Mouse (Mus musculus): ENCODE data around the gene Pald1.

Pald1 gene

DNA sequence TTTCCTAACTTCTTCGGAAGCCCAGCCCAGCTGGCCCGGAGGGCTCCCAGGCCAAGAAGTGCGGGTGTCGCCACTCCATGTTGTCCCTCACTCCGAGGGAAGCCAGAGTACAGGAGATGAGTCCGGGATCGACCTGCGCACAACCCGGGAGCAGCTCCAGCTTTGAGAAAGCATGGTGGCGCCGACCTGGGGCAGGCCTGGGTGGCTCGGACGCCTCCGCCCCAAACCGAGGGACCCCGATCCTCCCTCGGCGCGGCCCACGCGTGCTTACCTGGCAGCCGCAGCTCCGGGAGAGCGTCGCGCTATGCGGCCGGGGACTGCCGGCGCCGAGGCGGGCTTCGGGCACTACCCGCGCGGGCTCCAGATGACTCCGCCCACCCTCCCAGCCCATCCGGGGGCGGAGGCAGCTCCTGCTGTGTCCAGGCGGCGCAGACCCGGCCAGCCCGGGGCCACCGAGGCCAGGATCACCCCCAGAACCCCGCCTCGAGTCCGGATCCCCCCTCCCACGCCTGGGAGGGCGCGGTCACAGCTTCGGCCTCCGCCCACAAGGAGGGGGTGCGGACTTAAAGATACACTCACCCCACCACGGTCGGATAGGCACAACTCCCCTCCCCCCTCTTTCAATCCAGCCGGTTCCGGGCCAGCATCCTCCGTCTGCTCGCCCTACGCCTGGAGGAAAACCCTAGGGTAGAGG is at the start of gene Pald1:
Gene Pald1 (minus strand): TSS at position 510 of the 694 bp plus-strand sequence.
- peak; percentile 50 for DNase-seq (ENCODE audit: low read depth, low spot score)

- no peak for DNase-seq (ENCODE audit: low read depth, low spot score)
These were observed 48.0 kb upstream of the Pald1 start for GRCm38 (mm10) chr10:61431375-61431774.

DNA sequence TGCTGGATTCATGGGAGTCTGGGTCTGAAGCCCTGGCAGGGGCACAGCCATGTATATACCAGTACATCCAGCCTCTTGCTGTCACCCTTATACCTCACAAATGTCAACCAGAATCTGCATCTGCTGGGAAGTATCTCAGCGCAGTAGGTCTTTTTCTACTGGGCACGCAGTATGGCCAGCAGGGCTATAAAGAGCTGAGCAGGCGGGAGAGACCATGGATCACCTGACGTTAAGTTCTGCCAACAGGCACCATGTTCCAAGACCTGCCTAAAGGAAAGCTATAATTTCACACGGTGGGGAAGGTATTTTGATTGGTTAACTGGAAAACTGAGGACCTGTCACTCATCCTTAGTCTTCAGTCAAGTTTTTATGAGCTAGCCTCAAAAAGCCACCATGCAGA is 45.7 kb upstream of the Pald1 start:
- DNase-seq (ENCODE audit: low read depth, low spot score) = no peak

DNA sequence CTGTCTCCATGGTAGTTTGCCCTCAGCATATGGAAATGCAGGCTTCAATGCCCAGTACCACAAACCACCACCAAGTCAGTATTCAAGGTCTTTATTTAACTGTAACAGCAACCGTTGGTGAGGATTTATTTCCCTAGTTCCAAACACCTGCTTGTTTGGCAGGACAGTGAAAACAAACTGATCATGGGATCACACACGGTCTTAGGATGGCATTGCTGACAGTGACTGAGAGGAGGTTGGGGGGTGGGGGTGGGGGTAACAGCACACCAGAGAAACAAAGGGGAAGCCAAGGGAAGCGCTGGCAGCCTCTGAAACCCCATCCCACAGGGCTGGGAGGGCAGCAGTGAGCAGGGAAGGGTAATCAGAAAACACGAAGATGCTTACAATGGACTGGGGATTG is 45.1 kb upstream of the Pald1 start:
- DNase-seq (ENCODE audit: low read depth, low spot score) = no peak

GRCm38 (mm10) chr10:61427951-61428350 is 44.6 kb upstream of the Pald1 start:
- DNase-seq (ENCODE audit: low read depth, low spot score) = no peak

- no peak for DNase-seq (ENCODE audit: low read depth, low spot score)
These were observed 43.0 kb upstream of the Pald1 start for GRCm38 (mm10) chr10:61426251-61426757.

DNA sequence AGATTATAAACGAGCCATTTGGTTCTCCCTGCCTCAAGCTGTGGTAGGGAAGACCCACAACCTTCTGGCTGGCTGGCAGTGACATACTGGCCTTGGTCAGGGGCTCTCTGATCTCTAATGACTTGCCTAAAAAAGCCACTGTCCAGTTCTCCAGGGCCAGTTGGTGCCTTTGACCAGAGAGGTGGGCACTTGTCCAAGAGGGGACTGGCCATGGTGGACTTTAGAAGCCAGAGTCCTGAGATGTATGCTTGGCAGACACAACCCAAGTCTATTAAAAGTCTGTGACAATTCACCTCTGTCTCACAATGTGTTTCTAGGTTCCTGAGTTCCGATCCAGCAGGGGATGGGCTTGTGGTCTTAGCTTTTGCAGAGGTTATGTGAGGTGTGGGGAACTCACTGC is 41.7 kb upstream of the Pald1 start:
- no peak for DNase-seq (ENCODE audit: low read depth, low spot score)

- no peak for DNase-seq (ENCODE audit: low read depth, low spot score)
These were observed 41.2 kb upstream of the Pald1 start for GRCm38 (mm10) chr10:61424500-61424899.

GRCm38 (mm10) chr10:61423289-61423688 is 40.0 kb upstream of the Pald1 start:
- DNase-seq (ENCODE audit: low read depth, low spot score) = peak; percentile 55

DNA sequence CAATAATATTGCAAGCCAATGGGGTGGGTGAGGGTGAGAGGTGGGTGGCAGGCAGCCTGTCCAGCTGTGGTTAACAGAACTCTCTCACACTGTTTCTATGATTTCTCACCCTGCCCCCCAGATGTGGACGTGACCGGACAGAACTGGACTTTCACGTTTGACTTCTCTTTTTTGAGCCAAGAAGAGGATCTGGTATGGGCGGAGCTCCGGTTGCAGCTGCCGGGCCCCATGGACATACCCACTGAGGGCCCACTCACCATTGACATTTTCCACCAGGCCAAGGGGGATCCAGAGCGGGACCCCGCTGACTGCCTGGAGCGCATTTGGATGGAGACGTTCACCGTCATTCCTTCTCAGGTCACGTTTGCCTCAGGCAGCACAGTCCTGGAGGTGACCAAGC is 39.5 kb upstream of the Pald1 start:
- DNase-seq (ENCODE audit: low read depth, low spot score) = no peak

- no peak for DNase-seq (ENCODE audit: low read depth, low spot score)
These were observed 36.7 kb upstream of the Pald1 start for GRCm38 (mm10) chr10:61420011-61420410.

DNA sequence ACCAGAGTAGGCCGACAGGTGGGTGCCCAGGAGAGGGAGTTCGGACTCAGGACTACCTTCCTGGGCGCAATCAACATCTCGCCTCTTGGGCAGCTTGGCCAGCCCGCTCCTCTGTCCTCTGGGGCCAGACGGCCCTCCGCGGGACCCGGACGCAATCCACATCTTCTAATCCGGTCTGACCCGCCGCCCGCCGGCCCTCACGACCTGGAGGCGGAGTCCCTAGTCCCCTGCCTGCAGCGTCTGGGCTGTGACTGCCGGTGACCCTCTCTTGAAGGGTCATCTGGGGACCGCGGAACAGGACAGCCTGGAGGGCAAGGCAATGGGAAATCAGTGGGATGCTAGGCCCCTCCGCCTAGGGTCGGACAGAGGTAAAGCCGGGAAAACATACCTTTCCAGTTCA is 35.8 kb upstream of the Pald1 start:
- DNase-seq (ENCODE audit: low read depth, low spot score) = no peak

DNA sequence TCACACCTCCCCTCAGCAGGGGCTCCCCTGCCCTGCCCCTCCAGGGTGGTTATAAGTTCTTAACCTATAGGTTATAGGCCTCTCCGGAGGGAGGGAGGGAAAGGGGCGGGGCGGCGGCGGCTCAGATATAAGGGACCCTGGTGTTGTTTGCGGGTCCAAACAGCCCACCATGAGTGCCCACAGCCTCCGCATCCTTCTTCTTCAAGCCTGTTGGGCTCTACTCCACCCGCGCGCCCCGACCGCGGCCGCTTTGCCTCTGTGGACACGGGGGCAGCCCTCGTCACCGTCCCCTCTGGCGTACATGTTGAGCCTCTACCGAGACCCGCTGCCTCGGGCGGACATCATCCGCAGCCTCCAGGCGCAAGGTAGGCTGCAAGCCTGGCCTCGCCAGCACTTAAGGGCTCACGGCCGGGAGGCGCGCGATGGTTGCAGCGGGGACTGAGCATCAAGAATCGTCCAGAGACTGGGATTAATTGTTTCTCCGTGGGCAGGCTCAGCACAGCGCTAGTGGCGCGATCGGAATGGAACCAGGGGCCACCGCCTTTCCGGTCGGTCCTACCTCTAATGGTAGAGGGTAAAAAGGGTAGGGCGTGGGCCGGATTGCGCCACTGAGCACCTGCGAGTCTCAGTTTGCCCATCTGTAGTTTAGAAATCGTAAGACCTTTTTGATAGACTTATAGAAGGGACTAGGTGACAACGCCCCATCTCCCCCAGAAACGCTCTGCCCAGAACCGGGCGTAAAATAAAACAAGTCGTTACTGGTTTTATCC is 35.0 kb upstream of the Pald1 start:
- DNase-seq (ENCODE audit: low read depth, low spot score) = peak; percentile 12

DNA sequence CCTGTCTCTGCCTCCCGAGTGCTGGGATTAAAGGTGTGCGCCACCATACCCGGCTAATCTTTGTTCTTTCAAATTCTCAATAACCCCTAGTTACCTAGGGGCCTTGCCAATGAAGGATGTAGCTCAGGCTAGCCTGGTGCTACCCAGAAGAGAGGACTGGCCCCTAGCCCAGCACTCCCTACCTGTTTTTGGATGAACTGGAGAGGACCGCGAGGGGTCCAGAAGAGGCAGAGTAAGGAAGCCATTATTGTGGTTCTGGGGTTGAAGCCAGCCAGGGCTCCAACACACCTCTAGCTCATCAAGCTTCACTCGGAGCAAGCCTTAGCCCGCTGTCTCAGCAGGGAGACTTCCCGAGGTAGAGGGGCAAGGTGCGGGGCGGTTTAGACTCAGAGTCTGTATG is 34.3 kb upstream of the Pald1 start, which contains the start of gene Nodal:
Gene Nodal (plus strand): TSS at position 301 of the 400 bp plus-strand sequence.
- no peak for DNase-seq (ENCODE audit: low read depth, low spot score)

DNA sequence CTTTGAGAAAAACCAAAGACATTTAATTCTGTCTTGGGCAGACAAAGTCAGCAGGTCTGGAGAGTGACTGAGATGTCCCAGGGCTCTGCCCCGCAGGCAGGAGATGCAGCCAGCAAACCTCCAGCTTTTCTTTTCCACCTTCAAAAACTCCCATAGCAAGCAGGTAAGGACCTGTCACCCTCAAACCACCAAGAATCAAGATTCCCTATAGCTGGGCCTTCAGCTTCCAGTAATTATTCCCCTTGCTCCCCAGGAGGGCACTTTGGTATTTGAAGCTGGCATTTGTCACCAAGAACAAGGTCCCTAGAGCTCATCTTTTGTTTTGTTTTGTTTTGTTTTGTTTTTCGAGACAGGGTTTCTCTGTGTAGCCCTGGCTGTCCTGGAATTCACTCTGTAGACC is 33.7 kb upstream of the Pald1 start:
- DNase-seq (ENCODE audit: low read depth, low spot score) = no peak

DNA sequence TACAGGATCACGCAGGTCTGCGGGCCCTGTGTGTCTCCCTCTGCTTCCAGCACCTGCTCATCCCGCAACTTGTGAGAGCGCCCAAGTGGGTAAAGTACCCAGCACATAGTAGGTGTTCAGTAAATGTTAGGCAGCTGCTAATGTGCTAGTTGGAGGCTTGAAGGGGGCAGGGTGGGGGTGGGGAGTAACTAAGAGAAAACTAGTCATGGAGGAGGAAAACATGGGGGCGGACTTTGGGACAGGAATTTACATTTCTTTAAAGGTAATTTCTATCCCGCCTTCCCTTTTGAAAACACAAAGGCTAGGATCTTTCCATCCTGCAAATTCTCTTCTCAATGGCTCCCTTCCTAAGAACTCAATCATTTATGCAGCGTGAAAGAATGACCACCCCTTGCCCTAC is 33.2 kb upstream of the Pald1 start:
- no peak for DNase-seq (ENCODE audit: low read depth, low spot score)

DNA sequence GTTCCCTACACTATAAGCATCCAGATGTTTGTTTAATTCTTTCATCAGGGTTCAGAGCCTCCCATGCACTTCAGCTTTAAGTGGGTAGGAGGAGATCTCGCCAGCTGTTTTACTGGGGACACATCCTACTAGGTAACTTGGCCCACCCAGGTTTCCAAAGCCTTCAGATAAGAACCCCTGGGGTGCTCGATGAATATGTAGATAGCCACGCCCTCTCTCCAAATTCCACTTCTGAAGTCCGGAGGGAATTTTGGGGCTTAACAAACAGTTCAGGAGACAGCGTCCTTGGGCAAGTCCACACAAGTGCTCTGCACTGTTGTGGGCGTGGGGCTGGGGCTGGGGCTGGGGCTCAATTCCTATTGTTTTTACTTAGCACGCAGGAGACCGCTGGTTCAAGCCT is 32.6 kb upstream of the Pald1 start:
- DNase-seq (ENCODE audit: low read depth, low spot score) = no peak

DNA sequence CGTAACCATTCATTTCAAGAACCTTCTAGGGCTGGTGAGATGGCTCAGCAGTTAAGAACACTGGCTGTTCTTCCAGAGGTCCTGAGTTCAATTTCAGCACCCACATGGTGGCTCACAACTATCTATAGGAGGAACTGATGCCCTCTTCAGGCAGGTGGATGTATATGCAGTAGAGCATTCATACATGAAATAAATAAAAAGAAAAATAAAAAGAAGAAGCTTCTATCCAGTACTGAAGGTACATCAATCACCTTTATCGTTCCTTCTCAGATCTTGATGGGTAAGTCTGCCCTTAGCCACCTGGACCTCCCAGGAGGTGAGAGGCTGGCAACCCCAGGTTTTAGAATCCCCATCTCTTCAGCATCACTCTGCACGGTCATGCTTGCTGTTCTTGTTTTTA is 31.9 kb upstream of the Pald1 start:
- no peak for DNase-seq (ENCODE audit: low read depth, low spot score)

GRCm38 (mm10) chr10:61412910-61413625 is 29.7 kb upstream of the Pald1 start:
- no peak for DNase-seq (ENCODE audit: low read depth, low spot score)

GRCm38 (mm10) chr10:61410193-61410592 is 26.9 kb upstream of the Pald1 start:
- DNase-seq (ENCODE audit: low read depth, low spot score) = no peak

GRCm38 (mm10) chr10:61409776-61410175 is 26.4 kb upstream of the Pald1 start:
- DNase-seq (ENCODE audit: low read depth, low spot score) = no peak

DNA sequence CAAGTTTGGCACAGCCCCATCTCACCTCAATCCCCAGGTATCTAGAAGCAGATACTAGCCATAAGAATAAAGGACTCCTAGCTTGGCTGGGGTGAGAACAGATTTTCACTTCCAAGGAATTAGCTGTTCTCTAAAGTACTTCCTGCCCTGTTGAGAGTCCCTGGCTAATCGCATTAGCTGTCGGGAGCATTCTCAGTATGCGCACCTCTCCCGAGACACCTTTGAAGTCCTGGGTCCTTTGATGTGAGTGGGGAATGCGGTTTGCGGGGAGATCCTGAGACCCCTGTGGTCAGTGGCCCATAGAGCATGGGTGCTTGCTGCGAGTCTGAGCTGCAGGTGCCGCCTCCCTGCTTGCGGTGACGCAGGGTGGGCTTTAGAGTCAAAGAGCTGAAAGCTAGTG is 22.6 kb upstream of the Pald1 start:
- no peak for DNase-seq (ENCODE audit: low read depth, low spot score)
